Comparison of ENCODE assay signal across 21 mouse cellular contexts in the genomic region with DNA sequence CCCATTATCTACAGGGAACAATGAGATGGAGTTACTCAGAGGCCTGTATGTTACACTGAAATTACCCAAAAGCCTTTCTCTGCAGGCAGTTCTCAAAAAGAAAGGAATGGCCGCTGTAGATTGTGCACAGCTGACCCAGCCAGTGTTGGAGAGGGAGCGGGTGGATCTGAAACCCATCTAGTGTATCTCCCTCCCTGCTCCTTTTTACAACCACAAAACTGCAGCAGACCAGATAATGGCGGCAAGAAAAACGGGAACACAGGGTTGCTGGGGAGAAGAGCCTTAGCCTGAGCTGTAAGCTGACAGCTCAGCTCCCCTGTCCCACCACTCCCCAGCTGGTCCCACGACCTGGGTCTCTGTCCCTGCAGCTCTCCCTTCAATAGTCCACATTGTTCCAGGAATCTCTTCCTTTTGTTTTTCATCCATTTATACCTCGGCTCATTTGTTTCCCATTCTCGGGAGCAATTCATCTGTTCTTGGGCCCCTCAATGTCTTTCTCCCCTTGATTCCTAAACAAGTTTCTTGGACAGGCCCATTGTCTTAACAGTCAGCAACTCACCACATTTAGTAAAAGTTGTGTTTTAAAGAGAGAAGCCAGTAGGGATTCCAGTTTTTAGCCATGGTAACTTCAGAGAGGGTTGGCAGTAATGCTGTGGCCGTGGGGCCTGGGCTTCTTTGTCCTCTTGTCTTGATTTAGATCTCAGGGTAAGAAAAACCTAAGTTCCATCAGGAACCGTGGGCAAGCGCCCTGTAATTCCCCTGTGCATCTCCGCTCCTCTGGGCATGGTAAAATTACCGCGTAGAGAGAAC.
DNase-seq lines count a peak whose midpoint lies in the region; ATAC-seq lines count a peak whose summit lies in the region.
"Had no signal": no experiment of that assay in that cellular context is flagged by ENCODE, and none has a peak within 500 bp of the region (broad histone marks: within the 10 kb centered on the region; RNA-seq: fewer than 3 reads in every experiment).

No protein-coding gene starts in this region.

- DNase-seq in cerebellum, adult 11-12 months: peak; percentile 6
- no peak for DNase-seq in cerebellum, postnatal 36 days
- DNase-seq in midbrain, embryonic 10.5 days (ENCODE audit: low spot score): no peak
- no peak for DNase-seq in midbrain, embryonic 11.5 days (ENCODE audit: low spot score, missing footprints)
- no peak for DNase-seq in adrenal gland, postnatal 4 days (ENCODE audit: low spot score in 2 of 2)
- no peak for DNase-seq in kidney, postnatal 25 days
- DNase-seq: cerebellum, adult 9-11 months; gastrocnemius, adult 2 months; kidney, adult 11 months; layer of hippocampus, postnatal 36 days; liver, embryonic 13.5 days; lung, embryonic 14.5 days; lung, postnatal 36 days; right cerebral cortex, adult 18-20 months; thymus, postnatal 14 days had no signal

- no peak overlapping the region for H3K9ac ChIP-seq in midbrain, embryonic 11.5 days (ENCODE audit: low read length)
- no peak overlapping the region for H3K9ac ChIP-seq in hindbrain, embryonic 15.5 days
- H3K9ac ChIP-seq: limb, embryonic 13.5 days; liver, embryonic 13.5 days; lung, embryonic 14.5 days; midbrain, embryonic 12.5 days had no signal

- H3K9me3 ChIP-seq in midbrain, embryonic 10.5 days (replicated peaks): no peaks in the 10 kb centered on the region
- no peaks in the 10 kb centered on the region for H3K9me3 ChIP-seq in midbrain, embryonic 11.5 days (ENCODE audit: control insufficient read depth, low read length)
- H3K9me3 ChIP-seq in hindbrain, embryonic 15.5 days: no peaks in the 10 kb centered on the region
- H3K9me3 ChIP-seq: heart, embryonic 10.5 days; limb, embryonic 13.5 days; liver, embryonic 13.5 days; midbrain, embryonic 12.5 days had no signal

- peak overlapping the region; percentile 65 for H3K27ac ChIP-seq in midbrain, embryonic 10.5 days (replicated peaks)
- H3K27ac ChIP-seq in midbrain, embryonic 11.5 days (ENCODE audit: low read depth, low read length): no peak overlapping the region
- H3K27ac ChIP-seq in hindbrain, embryonic 15.5 days (replicated peaks): 0 out of 2 replicates have a peak overlapping the region, but pooled peaks have one; percentile 7
- H3K27ac ChIP-seq: gastrocnemius, adult 2 months; heart, embryonic 10.5 days; kidney, postnatal 0 days; limb, embryonic 13.5 days; liver, embryonic 13.5 days; midbrain, embryonic 12.5 days had no signal

- H3K4me1 ChIP-seq in midbrain, embryonic 10.5 days: peaks cover 35% of the 10 kb centered on the region
- H3K4me1 ChIP-seq in midbrain, embryonic 11.5 days (ENCODE audit: control insufficient read depth, insufficient read depth, low read length): 0 out of 2 replicates have a peak, but pooled peaks cover 2% of the 10 kb centered on the region
- H3K4me1 ChIP-seq in hindbrain, embryonic 15.5 days (replicated peaks): peaks cover 21% of the 10 kb centered on the region

- H3K36me3 ChIP-seq in midbrain, embryonic 10.5 days: no peaks in the 10 kb centered on the region
- H3K36me3 ChIP-seq in midbrain, embryonic 11.5 days (ENCODE audit: control insufficient read depth, insufficient read depth, low read length): no peaks in the 10 kb centered on the region
- no peaks in the 10 kb centered on the region for H3K36me3 ChIP-seq in hindbrain, embryonic 15.5 days
- H3K36me3 ChIP-seq: heart, embryonic 10.5 days; limb, embryonic 13.5 days; liver, embryonic 13.5 days; midbrain, embryonic 12.5 days had no signal

- no peak for ATAC-seq in midbrain, embryonic 11.5 days (ENCODE audit: low FRiP score)
- peak; percentile 60; the same call in 1 of the 2 replicates for ATAC-seq in hindbrain, embryonic 15.5 days (ENCODE audit: low FRiP score, low read depth)
- ATAC-seq in CD4-positive, CD25-positive, alpha-beta regulatory T cell, adult 4 months: no peak

- no peak overlapping the region for H3K4me2 ChIP-seq in midbrain, embryonic 11.5 days
- no peak overlapping the region for H3K4me2 ChIP-seq in hindbrain, embryonic 15.5 days
- H3K4me2 ChIP-seq: limb, embryonic 13.5 days; liver, embryonic 13.5 days; lung, embryonic 14.5 days; midbrain, embryonic 12.5 days had no signal

- no peaks in the 10 kb centered on the region; the same call in 1 of the 2 replicates for H3K27me3 ChIP-seq in midbrain, embryonic 10.5 days (ENCODE audit: low read depth, poor library complexity, severe bottlenecking)
- H3K27me3 ChIP-seq in midbrain, embryonic 11.5 days (ENCODE audit: control insufficient read depth, insufficient read depth, low read length): no peaks in the 10 kb centered on the region
- H3K27me3 ChIP-seq in hindbrain, embryonic 15.5 days: no peaks in the 10 kb centered on the region
- H3K27me3 ChIP-seq: limb, embryonic 13.5 days; liver, embryonic 13.5 days; midbrain, embryonic 12.5 days had no signal

- 55% methylated on average over 13 of the region's 13 CpGs for WGBS in midbrain, embryonic 10.5 days
- WGBS in midbrain, embryonic 11.5 days: 57% methylated on average over 13 of the region's 13 CpGs
- 37% methylated on average over 13 of the region's 13 CpGs for WGBS in hindbrain, embryonic 15.5 days

- H3K4me3 ChIP-seq in midbrain, embryonic 10.5 days: no peak overlapping the region
- H3K4me3 ChIP-seq in midbrain, embryonic 11.5 days (ENCODE audit: low read depth, low read length): no peak overlapping the region
- no peak overlapping the region for H3K4me3 ChIP-seq in hindbrain, embryonic 15.5 days
- H3K4me3 ChIP-seq: gastrocnemius, adult 2 months; heart, embryonic 10.5 days; limb, embryonic 13.5 days; liver, embryonic 13.5 days; midbrain, embryonic 12.5 days had no signal
